Mouse (Mus musculus) embryonic fibroblast, embryonic 13.5 days (primary cell): Measurements from ENCODE around the gene Trim29.

Experiments
- CTCF ChIP-seq: IDR thresholded peaks from 2 replicates; pipeline ENCODE4 v1.5.1; 2011; ENCODE audit warnings: mild to moderate bottlenecking, control low read depth, low read length, moderate library complexity, borderline replicate concordance; ENCODE audit not compliant: insufficient read depth
- POLR2A ChIP-seq: IDR thresholded peaks from 2 replicates; pipeline ENCODE4 v1.6.1; 2011; ENCODE audit warnings: low read depth, mild to moderate bottlenecking, control low read depth, low read length, moderate library complexity

DNA sequence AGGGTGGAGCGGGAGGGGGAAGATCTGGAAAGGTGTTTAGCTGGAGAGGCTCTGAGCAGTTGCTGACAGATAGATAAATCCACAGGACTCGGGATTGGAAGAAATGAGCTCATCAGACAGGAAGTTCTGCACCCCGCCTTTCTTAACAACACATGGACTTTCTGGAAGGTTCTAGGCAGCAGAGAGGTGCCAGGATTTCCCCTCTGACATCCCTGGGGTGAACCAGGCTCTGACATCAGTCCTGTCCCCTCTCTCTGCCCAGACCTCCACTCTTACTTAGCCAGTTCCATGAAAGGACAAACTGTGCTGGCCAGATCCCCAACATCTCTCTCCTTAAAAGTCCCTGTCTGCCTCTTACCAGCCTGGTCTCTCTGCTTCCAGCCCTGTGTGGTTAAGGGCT lies 14.8 kb downstream of the Trim29 start:
- no peak for TF ChIP-seq CTCF
- no peak for TF ChIP-seq POLR2A
